Mouse (Mus musculus): ENCODE results near the gene Ube3b. TPM values are rescaled to one million over a fixed set of nuclear protein-coding genes. Genes with fewer than 3 reads are reported as not detected.

Gene Ube3b
- polyA plus RNA-seq, 1 experiment: 42.1 TPM

DNA sequence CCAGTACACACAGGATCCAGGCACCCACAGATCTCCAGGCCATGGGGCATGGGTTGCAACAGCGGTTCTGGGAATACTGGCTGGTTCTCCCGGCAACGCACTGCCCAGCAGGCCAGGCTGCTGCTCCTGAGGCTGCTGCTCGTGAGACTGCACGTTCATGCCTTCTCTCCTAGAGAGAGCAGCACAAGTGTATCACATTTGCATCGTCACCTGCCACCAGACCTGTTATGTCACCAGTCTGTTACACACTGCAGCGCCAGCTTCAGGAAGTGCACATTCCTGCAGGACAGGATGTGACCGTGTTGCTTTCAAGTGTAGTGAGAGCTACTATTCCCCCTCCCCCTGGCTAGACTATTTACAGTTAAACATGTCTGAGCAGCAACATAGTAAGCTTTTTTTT lies 36.4 kb downstream of the Ube3b start:
- no peak for TF ChIP-seq USF1 (IDR thresholded peaks at IDR 0.05; ENCODE audit: low read depth)
- TF ChIP-seq MAX (IDR thresholded peaks at IDR 0.05): no peak
- Histone ChIP-seq H3K36me3 (ENCODE audit: control insufficient read depth, insufficient read depth) (peaks cover 55% of the 10 kb centered on the region), H3K79me2 (ENCODE audit: control insufficient read depth, insufficient read depth) (no peaks in the 10 kb centered on the region), H3K27me3 (ENCODE audit: control insufficient read depth, insufficient read depth, insufficient read length) (no peaks in the 10 kb centered on the region), H3K4me3 (ENCODE audit: insufficient read depth, poor library complexity, severe bottlenecking) (no peak overlapping the region), H3ac (ENCODE audit: control insufficient read depth, insufficient read length, low read depth) (no peak overlapping the region), H3K79me3 (ENCODE audit: low read depth) (no peaks in the 10 kb centered on the region)

DNA sequence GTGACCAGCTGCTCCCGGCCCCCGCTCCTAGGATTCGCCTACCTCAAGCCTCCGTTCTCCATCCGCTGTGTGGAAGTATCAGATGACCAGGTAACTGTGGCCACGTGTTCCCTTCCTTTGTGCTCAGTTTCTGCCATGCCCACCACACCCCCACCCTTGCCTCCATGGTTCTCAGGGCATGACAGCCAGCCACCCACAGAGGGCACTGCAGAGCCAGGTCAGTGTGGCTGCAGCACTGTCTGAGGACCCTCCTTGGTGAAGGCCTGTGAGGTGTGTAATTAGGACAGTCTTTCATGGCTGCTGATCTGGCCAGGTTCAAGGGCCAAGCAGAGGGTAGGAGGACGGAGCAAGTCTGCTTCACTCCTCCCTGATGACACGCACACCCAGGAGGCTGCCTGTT lies 38.1 kb downstream of the Ube3b start:
- H3K79me3 ChIP-seq (ENCODE audit: low read depth): no peaks in the 10 kb centered on the region
- H3K4me3 ChIP-seq (ENCODE audit: insufficient read depth, poor library complexity, severe bottlenecking): no peak overlapping the region
- H3K36me3 ChIP-seq (ENCODE audit: control insufficient read depth, insufficient read depth): peaks cover 39% of the 10 kb centered on the region
- H3ac ChIP-seq (ENCODE audit: control insufficient read depth, insufficient read length, low read depth): no peak overlapping the region
- no peaks in the 10 kb centered on the region for H3K79me2 ChIP-seq (ENCODE audit: control insufficient read depth, insufficient read depth)
- no peaks in the 10 kb centered on the region for H3K27me3 ChIP-seq (ENCODE audit: control insufficient read depth, insufficient read depth, insufficient read length)
- TF ChIP-seq CTCF (IDR thresholded peaks at IDR 0.05; ENCODE audit: control insufficient read depth, insufficient read depth, insufficient read length) (peak; percentile 10), FOSL1 (IDR thresholded peaks at IDR 0.05; ENCODE audit: insufficient read depth, low read length, poor library complexity, severe bottlenecking) (no peak)

DNA sequence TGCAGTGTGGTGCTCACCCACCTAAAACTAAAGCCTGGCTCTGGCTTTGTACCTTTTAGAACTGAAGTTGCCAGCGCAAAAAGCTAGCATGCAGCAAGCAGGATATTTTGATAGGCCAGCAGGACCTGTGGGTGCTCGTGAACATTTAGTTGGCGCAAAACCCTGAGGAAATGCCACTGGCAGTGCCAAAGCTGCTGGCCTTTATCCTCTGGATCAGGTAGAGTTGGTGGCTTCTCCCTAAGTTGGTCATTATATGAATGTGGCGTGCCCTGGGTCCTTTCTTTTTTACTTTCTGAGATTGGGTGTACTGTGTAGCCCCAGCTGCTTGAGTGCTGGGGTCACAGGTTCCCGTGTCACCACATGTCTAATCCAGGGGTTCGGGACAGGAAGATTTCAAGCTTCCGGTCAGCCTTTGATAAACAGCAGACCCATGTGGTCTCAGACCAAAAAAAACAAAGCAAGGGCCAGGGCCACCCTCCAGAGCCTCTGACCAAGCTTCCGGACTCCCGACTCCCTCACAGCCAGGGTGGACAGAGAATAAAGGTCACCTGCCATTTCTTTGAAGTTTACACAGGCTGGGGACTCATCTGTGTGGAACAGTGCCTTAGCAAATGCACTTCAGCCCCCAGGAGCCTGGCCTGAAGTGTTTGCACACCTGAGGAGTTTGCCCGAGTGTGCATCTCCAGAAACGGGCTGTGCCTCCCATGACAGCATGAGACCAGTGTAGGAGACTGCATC lies 41.3 kb downstream of the Ube3b start:
- Histone ChIP-seq H3K79me2 (ENCODE audit: control insufficient read depth, insufficient read depth) (no peaks in the 10 kb centered on the region), H3K79me3 (ENCODE audit: low read depth) (no peaks in the 10 kb centered on the region), H3ac (ENCODE audit: control insufficient read depth, insufficient read length, low read depth) (no peak overlapping the region), H3K4me3 (ENCODE audit: insufficient read depth, poor library complexity, severe bottlenecking) (no peak overlapping the region), H3K27me3 (ENCODE audit: control insufficient read depth, insufficient read depth, insufficient read length) (peaks cover 2% of the 10 kb centered on the region), H3K36me3 (ENCODE audit: control insufficient read depth, insufficient read depth) (peaks cover 11% of the 10 kb centered on the region)
- TF ChIP-seq MYOG (IDR thresholded peaks at IDR 0.05; ENCODE audit: control insufficient read depth, extremely low read depth, insufficient read length): no peak
- TF ChIP-seq MAX (IDR thresholded peaks at IDR 0.05): no peak
- TF ChIP-seq USF1 (IDR thresholded peaks at IDR 0.05; ENCODE audit: low read depth): no peak
- no peak for TF ChIP-seq CTCF (IDR thresholded peaks at IDR 0.05; ENCODE audit: control insufficient read depth, insufficient read depth, insufficient read length)
- TF ChIP-seq FOSL1 (IDR thresholded peaks at IDR 0.05; ENCODE audit: insufficient read depth, low read length, poor library complexity, severe bottlenecking): no peak
- TF ChIP-seq MYOD1 (IDR thresholded peaks at IDR 0.05; ENCODE audit: control insufficient read depth, insufficient read length, low read depth): no peak
- no peak for TF ChIP-seq CEBPB (IDR thresholded peaks at IDR 0.05; ENCODE audit: low read depth)

GRCm38 (mm10) chr5:114422591-114422990 lies 42.2 kb downstream of the Ube3b start:
- no peak overlapping the region for H3ac ChIP-seq (ENCODE audit: control insufficient read depth, insufficient read length, low read depth)
- TF ChIP-seq MYOG (IDR thresholded peaks at IDR 0.05; ENCODE audit: control insufficient read depth, extremely low read depth, insufficient read length): no peak
- no peak overlapping the region for H3K4me3 ChIP-seq (ENCODE audit: insufficient read depth, poor library complexity, severe bottlenecking)
- peaks cover 9% of the 10 kb centered on the region for H3K36me3 ChIP-seq (ENCODE audit: control insufficient read depth, insufficient read depth)
- peaks cover 4% of the 10 kb centered on the region for H3K27me3 ChIP-seq (ENCODE audit: control insufficient read depth, insufficient read depth, insufficient read length)
- H3K79me3 ChIP-seq (ENCODE audit: low read depth): no peaks in the 10 kb centered on the region
- H3K79me2 ChIP-seq (ENCODE audit: control insufficient read depth, insufficient read depth): no peaks in the 10 kb centered on the region

DNA sequence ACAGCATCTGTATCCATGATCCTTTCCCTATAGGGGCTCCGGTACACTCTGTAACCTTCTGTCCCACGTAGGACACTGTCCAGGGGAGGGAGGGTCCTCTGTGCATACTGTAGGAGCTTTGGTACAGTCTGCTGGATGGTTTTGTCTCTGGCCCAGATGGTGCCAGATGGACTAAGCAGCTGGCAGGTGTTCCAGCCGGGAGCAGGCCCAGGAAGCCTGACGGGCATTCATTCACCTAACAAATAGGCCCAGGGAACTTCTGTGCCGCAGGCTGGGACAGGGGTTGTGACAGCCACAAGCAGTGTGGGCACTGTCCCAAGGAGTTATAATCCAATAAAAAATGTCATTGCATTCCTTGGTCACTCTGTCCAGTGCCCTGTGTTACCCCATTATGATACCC lies 43.6 kb downstream of the Ube3b start:
- no peaks in the 10 kb centered on the region for H3K79me2 ChIP-seq (ENCODE audit: control insufficient read depth, insufficient read depth)
- peaks cover 17% of the 10 kb centered on the region for H3K27me3 ChIP-seq (ENCODE audit: control insufficient read depth, insufficient read depth, insufficient read length)
- no peak overlapping the region for H3K4me3 ChIP-seq (ENCODE audit: insufficient read depth, poor library complexity, severe bottlenecking)
- peaks cover 5% of the 10 kb centered on the region for H3K36me3 ChIP-seq (ENCODE audit: control insufficient read depth, insufficient read depth)
- TF ChIP-seq USF1 (IDR thresholded peaks at IDR 0.05; ENCODE audit: low read depth) (no peak), MYOG (IDR thresholded peaks at IDR 0.05; ENCODE audit: control insufficient read depth, extremely low read depth, insufficient read length) (no peak), MAX (IDR thresholded peaks at IDR 0.05) (no peak), CTCF (IDR thresholded peaks at IDR 0.05; ENCODE audit: control insufficient read depth, insufficient read depth, insufficient read length) (no peak), CEBPB (IDR thresholded peaks at IDR 0.05; ENCODE audit: low read depth) (no peak), FOSL1 (IDR thresholded peaks at IDR 0.05; ENCODE audit: insufficient read depth, low read length, poor library complexity, severe bottlenecking) (no peak), MYOD1 (IDR thresholded peaks at IDR 0.05; ENCODE audit: control insufficient read depth, insufficient read length, low read depth) (no peak)
- H3K79me3 ChIP-seq (ENCODE audit: low read depth): no peaks in the 10 kb centered on the region
- no peak overlapping the region for H3ac ChIP-seq (ENCODE audit: control insufficient read depth, insufficient read length, low read depth)

GRCm38 (mm10) chr5:114426732-114427131 lies 46.3 kb downstream of the Ube3b start:
- TF ChIP-seq CEBPB (IDR thresholded peaks at IDR 0.05; ENCODE audit: low read depth): no peak
- TF ChIP-seq USF1 (IDR thresholded peaks at IDR 0.05; ENCODE audit: low read depth): no peak
- no peak for TF ChIP-seq CTCF (IDR thresholded peaks at IDR 0.05; ENCODE audit: control insufficient read depth, insufficient read depth, insufficient read length)
- no peak for TF ChIP-seq MYOD1 (IDR thresholded peaks at IDR 0.05; ENCODE audit: control insufficient read depth, insufficient read length, low read depth)
- TF ChIP-seq MYOG (IDR thresholded peaks at IDR 0.05; ENCODE audit: control insufficient read depth, extremely low read depth, insufficient read length): no peak
- no peak for TF ChIP-seq FOSL1 (IDR thresholded peaks at IDR 0.05; ENCODE audit: insufficient read depth, low read length, poor library complexity, severe bottlenecking)
- no peak for TF ChIP-seq MAX (IDR thresholded peaks at IDR 0.05)
- no peaks in the 10 kb centered on the region for H3K36me3 ChIP-seq (ENCODE audit: control insufficient read depth, insufficient read depth)
- H3K4me3 ChIP-seq (ENCODE audit: insufficient read depth, poor library complexity, severe bottlenecking): no peak overlapping the region
- H3K79me3 ChIP-seq (ENCODE audit: low read depth): no peaks in the 10 kb centered on the region
- no peaks in the 10 kb centered on the region for H3K79me2 ChIP-seq (ENCODE audit: control insufficient read depth, insufficient read depth)
- H3ac ChIP-seq (ENCODE audit: control insufficient read depth, insufficient read length, low read depth): no peak overlapping the region
- peaks cover 39% of the 10 kb centered on the region for H3K27me3 ChIP-seq (ENCODE audit: control insufficient read depth, insufficient read depth, insufficient read length)
